Comparison of ENCODE assay signal across 9 mouse cellular contexts in the genomic region with DNA sequence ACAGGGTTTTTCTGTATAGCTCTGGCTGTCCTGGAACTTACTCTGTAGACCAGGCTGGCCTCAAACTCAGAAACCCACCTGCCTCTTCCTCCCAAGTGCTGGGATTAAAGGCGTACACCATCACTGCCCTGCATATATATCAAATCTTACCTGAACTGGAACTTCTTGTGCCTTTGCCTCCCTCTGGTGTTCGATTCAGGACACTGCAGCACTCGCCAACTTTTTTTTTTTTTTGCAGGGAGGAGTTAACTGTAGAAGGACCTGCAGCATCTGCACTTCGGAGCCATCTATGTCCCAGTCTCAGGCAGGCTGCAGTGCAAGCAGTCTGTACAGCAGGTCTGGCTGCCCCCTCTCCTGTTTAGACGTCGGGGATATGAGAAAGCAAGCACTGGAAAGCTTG.
DNase-seq lines count a peak whose midpoint lies in the region; ATAC-seq and TF ChIP-seq lines count a peak whose summit lies in the region.
"Had no signal": no experiment of that assay in that cellular context is flagged by ENCODE, and none has a peak within 500 bp of the region (broad histone marks: within the 10 kb centered on the region; RNA-seq: fewer than 3 reads in every experiment).

No protein-coding gene starts in this region.

- no peak overlapping the region; the same call in 1 of the 2 replicates for H3K27ac ChIP-seq in forebrain, embryonic 14.5 days (ENCODE audit: low read depth, low read length)
- H3K27ac ChIP-seq in forebrain, embryonic 15.5 days (replicated peaks): no peak overlapping the region
- no peak overlapping the region for H3K27ac ChIP-seq in limb, embryonic 14.5 days (replicated peaks; ENCODE audit: low read depth, low read length)
- H3K27ac ChIP-seq: limb, embryonic 12.5 days had no signal

- peak; percentile 59 for DNase-seq in forebrain, embryonic 14.5 days (ENCODE audit: low spot score)
- DNase-seq in right cerebral cortex, adult 18-20 months: peak; percentile 8
- DNase-seq in right cerebral cortex, postnatal 14 days: no peak
- DNase-seq in cerebellum, adult 9-11 months: peak; percentile 3
- DNase-seq in induced T-regulatory cell, adult 2 months (ENCODE audit: low read depth): peak; percentile 71
- DNase-seq in limb, embryonic 14.5 days (ENCODE audit: low spot score): peak; percentile 48
- peak; percentile 22 for DNase-seq in telencephalon, adult 2 months (ENCODE audit: low read depth, low spot score)

- H3K9ac ChIP-seq in forebrain, embryonic 14.5 days (ENCODE audit: low read length): no peak overlapping the region
- no peak overlapping the region for H3K9ac ChIP-seq in forebrain, embryonic 15.5 days (replicated peaks)
- H3K9ac ChIP-seq in limb, embryonic 14.5 days (ENCODE audit: low read depth, low read length, severe bottlenecking): no peak overlapping the region
- H3K9ac ChIP-seq: limb, embryonic 12.5 days had no signal

- TF ChIP-seq POLR2A in limb, embryonic 14.5 days (IDR thresholded peaks at IDR 0.05; ENCODE audit: borderline replicate concordance, extremely low read depth, insufficient read depth, insufficient read length): no peak

- H3K9me3 ChIP-seq in forebrain, embryonic 14.5 days (replicated peaks; ENCODE audit: control insufficient read depth, low read length): no peaks in the 10 kb centered on the region
- H3K9me3 ChIP-seq in forebrain, embryonic 15.5 days: no peaks in the 10 kb centered on the region
- H3K9me3 ChIP-seq in limb, embryonic 14.5 days (ENCODE audit: control insufficient read depth, low read length): no peaks in the 10 kb centered on the region
- H3K9me3 ChIP-seq: limb, embryonic 12.5 days had no signal

- no peak for ATAC-seq in forebrain, embryonic 14.5 days
- no peak for ATAC-seq in forebrain, embryonic 15.5 days (replicated peaks)
- no peak for ATAC-seq in limb, embryonic 14.5 days (ENCODE audit: low FRiP score, low read depth)

- H3K36me3 ChIP-seq in forebrain, embryonic 14.5 days (ENCODE audit: control insufficient read depth, insufficient read depth, low read length): no peaks in the 10 kb centered on the region
- no peaks in the 10 kb centered on the region for H3K36me3 ChIP-seq in forebrain, embryonic 15.5 days
- no peaks in the 10 kb centered on the region for H3K36me3 ChIP-seq in limb, embryonic 14.5 days (ENCODE audit: control insufficient read depth, insufficient read depth, low read length)
- H3K36me3 ChIP-seq: limb, embryonic 12.5 days had no signal

- no peaks in the 10 kb centered on the region for H3K27me3 ChIP-seq in forebrain, embryonic 14.5 days (replicated peaks; ENCODE audit: control insufficient read depth, insufficient read depth, low read length)
- no peaks in the 10 kb centered on the region for H3K27me3 ChIP-seq in forebrain, embryonic 15.5 days
- no peaks in the 10 kb centered on the region for H3K27me3 ChIP-seq in limb, embryonic 14.5 days (ENCODE audit: control insufficient read depth, insufficient read depth, low read length)
- H3K27me3 ChIP-seq: limb, embryonic 12.5 days had no signal

- H3K4me2 ChIP-seq in forebrain, embryonic 14.5 days (ENCODE audit: low read length): no peak overlapping the region
- H3K4me2 ChIP-seq in forebrain, embryonic 15.5 days (replicated peaks): no peak overlapping the region
- no peak overlapping the region for H3K4me2 ChIP-seq in limb, embryonic 14.5 days (replicated peaks; ENCODE audit: low read depth, low read length, severe bottlenecking)
- H3K4me2 ChIP-seq: limb, embryonic 12.5 days had no signal

- WGBS in forebrain, embryonic 14.5 days: 18% methylated on average over 6 of the region's 6 CpGs
- WGBS in forebrain, embryonic 15.5 days: 15% methylated on average over 6 of the region's 6 CpGs
- WGBS in limb, embryonic 14.5 days: 14% methylated on average over 6 of the region's 6 CpGs

- H3K4me1 ChIP-seq in forebrain, embryonic 14.5 days (ENCODE audit: control insufficient read depth, insufficient read depth, low read length): no peaks in the 10 kb centered on the region
- H3K4me1 ChIP-seq in forebrain, embryonic 15.5 days: no peaks in the 10 kb centered on the region
- H3K4me1 ChIP-seq in limb, embryonic 14.5 days (ENCODE audit: control insufficient read depth, insufficient read depth, low read length): no peaks in the 10 kb centered on the region
- H3K4me1 ChIP-seq: limb, embryonic 12.5 days had no signal

- H3K4me3 ChIP-seq in forebrain, embryonic 14.5 days (ENCODE audit: low read depth, low read length): no peak overlapping the region
- no peak overlapping the region for H3K4me3 ChIP-seq in forebrain, embryonic 15.5 days
- no peak overlapping the region for H3K4me3 ChIP-seq in limb, embryonic 14.5 days (replicated peaks; ENCODE audit: low read length)
- H3K4me3 ChIP-seq: limb, embryonic 12.5 days had no signal
